Mouse (Mus musculus): Measurements from ENCODE around the gene Nutm1. TPM values are rescaled to one million over a fixed set of nuclear protein-coding genes. Genes with fewer than 3 reads are reported as not detected.

The Nutm1 gene
- polyA plus RNA-seq, 1 experiment from 2014 or later, result not detected

GRCm38 (mm10) chr2:112265448-112266241 is 6.6 kb upstream of the Nutm1 start, which contains the start of gene Slc12a6:
Gene Slc12a6 (plus strand): TSS chr2:112265825.
- H3K27me3 ChIP-seq (ENCODE audit: control insufficient read depth, insufficient read depth, low read depth, low read length), result no peaks in the 10 kb centered on the region
- H3K9ac ChIP-seq (ENCODE audit: low read depth, low read length), result peak within 1 kb of the TSS; percentile 72
- no peaks in the 10 kb centered on the region for H3K36me3 ChIP-seq (ENCODE audit: control insufficient read depth, insufficient read depth, low read length)
- peaks cover 42% of the 10 kb centered on the region for H3K4me1 ChIP-seq (ENCODE audit: control insufficient read depth, insufficient read depth, low read length)
- peak within 1 kb of the TSS; percentile 91 for H3K4me3 ChIP-seq (ENCODE audit: low read depth, low read length)
- ATAC-seq, result peak; percentile 94
- H3K4me2 ChIP-seq (ENCODE audit: low read length), result peak within 1 kb of the TSS; percentile 92
- H3K9me3 ChIP-seq (replicated peaks; ENCODE audit: control insufficient read depth, low read length, poor library complexity, severe bottlenecking), result no peaks in the 10 kb centered on the region
- H3K27ac ChIP-seq (ENCODE audit: low read length), result peak within 1 kb of the TSS; percentile 93
- WGBS, result under 1% methylated on average over 65 of the region's 85 CpGs

- Histone ChIP-seq H3K9me3 (replicated peaks; ENCODE audit: control insufficient read depth, low read length, poor library complexity, severe bottlenecking) (no peaks in the 10 kb centered on the region), H3K27me3 (ENCODE audit: control insufficient read depth, insufficient read depth, low read depth, low read length) (no peaks in the 10 kb centered on the region), H3K9ac (ENCODE audit: low read depth, low read length) (no peak overlapping the region), H3K4me2 (ENCODE audit: low read length) (no peak overlapping the region), H3K4me1 (ENCODE audit: control insufficient read depth, insufficient read depth, low read length) (peaks cover 35% of the 10 kb centered on the region), H3K36me3 (ENCODE audit: control insufficient read depth, insufficient read depth, low read length) (no peaks in the 10 kb centered on the region), H3K27ac (ENCODE audit: low read length) (no peak overlapping the region), H3K4me3 (ENCODE audit: low read depth, low read length) (no peak overlapping the region)
- WGBS, result 81% methylated on average over 4 of the region's 4 CpGs
- ATAC-seq, result no peak
These were observed 5.3 kb upstream of the Nutm1 start for GRCm38 (mm10) chr2:112264364-112264763.

DNA sequence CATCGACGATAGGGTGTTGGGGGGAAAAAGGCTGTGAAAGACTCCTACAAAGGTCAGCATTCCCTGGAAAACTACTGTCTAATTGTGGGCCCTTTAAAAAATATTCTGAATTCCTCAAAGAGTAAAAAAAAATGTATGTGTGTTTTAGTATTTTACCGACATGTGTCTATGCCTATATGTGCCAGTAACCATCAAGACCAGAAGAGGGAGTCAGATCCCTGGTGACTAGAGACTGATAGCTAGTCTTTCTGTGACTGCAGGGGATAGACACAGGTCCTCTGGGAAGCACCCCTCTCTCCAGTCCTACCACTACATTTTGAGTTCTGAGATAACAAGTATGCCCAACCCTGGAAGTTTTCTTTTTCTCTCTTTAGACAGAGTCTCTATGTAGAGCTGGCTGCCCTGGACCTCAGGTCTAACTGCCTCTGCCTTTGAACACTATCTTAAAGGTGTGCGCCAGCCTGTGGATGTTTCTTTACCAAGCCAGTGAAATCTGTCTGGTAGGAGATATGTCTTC is 3.7 kb upstream of the Nutm1 start:
- peaks cover 24% of the 10 kb centered on the region for H3K4me1 ChIP-seq (ENCODE audit: control insufficient read depth, insufficient read depth, low read length)
- H3K4me2 ChIP-seq (ENCODE audit: low read length), result peak overlapping the region; percentile 81
- no peaks in the 10 kb centered on the region for H3K9me3 ChIP-seq (replicated peaks; ENCODE audit: control insufficient read depth, low read length, poor library complexity, severe bottlenecking)
- H3K36me3 ChIP-seq (ENCODE audit: control insufficient read depth, insufficient read depth, low read length), result no peaks in the 10 kb centered on the region
- no peak overlapping the region; the same call in 1 of the 2 replicates for H3K27ac ChIP-seq (ENCODE audit: low read length)
- peak overlapping the region; percentile 68 for H3K9ac ChIP-seq (ENCODE audit: low read depth, low read length)
- no peaks in the 10 kb centered on the region for H3K27me3 ChIP-seq (ENCODE audit: control insufficient read depth, insufficient read depth, low read depth, low read length)
- peak overlapping the region; percentile 61 for H3K4me3 ChIP-seq (ENCODE audit: low read depth, low read length)
- 31% methylated on average over 4 of the region's 4 CpGs for WGBS
- no peak for ATAC-seq

- H3K4me3 ChIP-seq (ENCODE audit: low read depth, low read length), result peak within 1 kb of the TSS; percentile 61
- WGBS, result under 1% methylated on average over 36 of the region's 36 CpGs
- H3K4me2 ChIP-seq (ENCODE audit: low read length), result peak within 1 kb of the TSS; percentile 81
- H3K9ac ChIP-seq (ENCODE audit: low read depth, low read length), result peak within 1 kb of the TSS; percentile 68
- peaks cover 17% of the 10 kb centered on the region for H3K4me1 ChIP-seq (ENCODE audit: control insufficient read depth, insufficient read depth, low read length)
- peak within 1 kb of the TSS; percentile 75 for H3K27ac ChIP-seq (ENCODE audit: low read length)
- H3K27me3 ChIP-seq (ENCODE audit: control insufficient read depth, insufficient read depth, low read depth, low read length), result no peaks in the 10 kb centered on the region
- no peaks in the 10 kb centered on the region for H3K36me3 ChIP-seq (ENCODE audit: control insufficient read depth, insufficient read depth, low read length)
- H3K9me3 ChIP-seq (replicated peaks; ENCODE audit: control insufficient read depth, low read length, poor library complexity, severe bottlenecking), result no peaks in the 10 kb centered on the region
- ATAC-seq, result peak; percentile 69
These were observed 2.9 kb upstream of the Nutm1 start, which contains the start of gene Nop10 for GRCm38 (mm10) chr2:112261748-112262653. Gene Nop10 (plus strand): TSS chr2:112261926.

- Histone ChIP-seq H3K9me3 (replicated peaks; ENCODE audit: control insufficient read depth, low read length, poor library complexity, severe bottlenecking) (no peaks in the 10 kb centered on the region), H3K4me3 (ENCODE audit: low read depth, low read length) (no peak overlapping the region), H3K27ac (ENCODE audit: low read length) (no peak overlapping the region), H3K4me2 (ENCODE audit: low read length) (no peak overlapping the region), H3K9ac (ENCODE audit: low read depth, low read length) (no peak overlapping the region), H3K36me3 (ENCODE audit: control insufficient read depth, insufficient read depth, low read length) (no peaks in the 10 kb centered on the region), H3K4me1 (ENCODE audit: control insufficient read depth, insufficient read depth, low read length) (no peaks in the 10 kb centered on the region), H3K27me3 (ENCODE audit: control insufficient read depth, insufficient read depth, low read depth, low read length) (no peaks in the 10 kb centered on the region)
- WGBS, result 71% methylated on average over 7 of the region's 7 CpGs
- no peak for ATAC-seq
These were observed 4.2 kb downstream of the Nutm1 start for GRCm38 (mm10) chr2:112254675-112255515.

DNA sequence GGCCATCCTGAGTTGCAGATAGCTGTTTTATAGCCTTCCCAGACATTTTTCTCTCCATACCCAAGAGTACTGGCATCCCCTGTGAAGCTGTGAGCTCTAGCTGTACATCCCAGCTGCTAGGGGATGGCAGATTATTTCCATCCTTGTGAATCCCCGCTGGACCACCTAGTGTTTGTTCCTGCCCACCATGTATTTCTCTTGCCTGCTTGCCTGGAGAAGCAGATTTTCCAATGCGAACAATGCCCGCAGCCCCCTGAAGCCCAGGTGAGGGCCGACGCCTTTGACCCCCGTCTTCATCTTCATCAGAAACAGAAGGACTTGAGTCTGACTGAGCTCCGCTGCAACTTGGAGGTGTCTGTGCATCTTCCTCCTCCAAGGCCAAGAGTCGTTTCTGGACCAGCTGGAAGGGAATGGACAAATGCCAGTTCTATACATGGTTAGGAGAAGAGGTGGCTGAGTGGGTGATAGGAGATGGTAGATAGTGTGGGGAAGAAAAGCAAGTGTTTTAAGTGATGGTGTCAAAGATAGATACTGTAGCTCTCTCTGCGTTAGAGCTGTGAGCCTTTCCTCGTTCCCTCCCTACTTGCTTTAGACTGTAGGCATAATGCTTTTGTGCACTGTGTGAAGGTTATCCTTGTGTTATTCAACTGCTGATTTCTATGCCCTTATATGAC is 9.2 kb downstream of the Nutm1 start:
- Histone ChIP-seq H3K27ac (ENCODE audit: low read length) (no peak overlapping the region), H3K4me3 (ENCODE audit: low read depth, low read length) (no peak overlapping the region), H3K27me3 (ENCODE audit: control insufficient read depth, insufficient read depth, low read depth, low read length) (no peaks in the 10 kb centered on the region), H3K9ac (ENCODE audit: low read depth, low read length) (no peak overlapping the region), H3K4me1 (ENCODE audit: control insufficient read depth, insufficient read depth, low read length) (no peaks in the 10 kb centered on the region), H3K36me3 (ENCODE audit: control insufficient read depth, insufficient read depth, low read length) (peaks cover 12% of the 10 kb centered on the region), H3K4me2 (ENCODE audit: low read length) (no peak overlapping the region), H3K9me3 (replicated peaks; ENCODE audit: control insufficient read depth, low read length, poor library complexity, severe bottlenecking) (no peaks in the 10 kb centered on the region)
- WGBS, result 92% methylated on average over 10 of the region's 10 CpGs
- no peak for ATAC-seq

DNA sequence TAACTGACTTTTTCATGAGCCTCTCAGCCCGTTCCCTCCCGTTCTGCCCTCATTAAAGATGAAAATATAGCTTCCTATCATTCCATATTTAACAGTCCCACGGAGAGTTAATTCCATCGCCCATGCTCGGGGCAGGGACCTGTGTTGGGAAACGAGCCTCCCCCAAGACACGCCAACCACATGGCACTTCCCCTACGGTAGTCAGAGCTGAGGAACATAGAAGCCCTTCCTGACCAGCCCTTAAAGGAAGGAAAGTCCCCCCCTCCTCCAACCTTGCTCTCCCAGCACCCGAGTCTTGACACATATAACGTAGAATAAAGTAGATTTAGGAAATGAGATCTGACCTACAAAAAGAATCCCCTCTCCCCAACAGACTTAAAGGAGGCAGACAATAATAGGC is 11.8 kb downstream of the Nutm1 start:
- Histone ChIP-seq H3K4me2 (ENCODE audit: low read length) (no peak overlapping the region), H3K27ac (ENCODE audit: low read length) (no peak overlapping the region), H3K36me3 (ENCODE audit: control insufficient read depth, insufficient read depth, low read length) (peaks cover 23% of the 10 kb centered on the region), H3K4me1 (ENCODE audit: control insufficient read depth, insufficient read depth, low read length) (no peaks in the 10 kb centered on the region), H3K9ac (ENCODE audit: low read depth, low read length) (no peak overlapping the region), H3K9me3 (replicated peaks; ENCODE audit: control insufficient read depth, low read length, poor library complexity, severe bottlenecking) (no peaks in the 10 kb centered on the region), H3K27me3 (ENCODE audit: control insufficient read depth, insufficient read depth, low read depth, low read length) (no peaks in the 10 kb centered on the region), H3K4me3 (ENCODE audit: low read depth, low read length) (no peak overlapping the region)
- 88% methylated on average over 10 of the region's 10 CpGs for WGBS
- no peak for ATAC-seq

- Histone ChIP-seq H3K36me3 (ENCODE audit: control insufficient read depth, insufficient read depth, low read length) (peaks cover 23% of the 10 kb centered on the region), H3K4me1 (ENCODE audit: control insufficient read depth, insufficient read depth, low read length) (peaks cover 2% of the 10 kb centered on the region), H3K27me3 (ENCODE audit: control insufficient read depth, insufficient read depth, low read depth, low read length) (no peaks in the 10 kb centered on the region), H3K9me3 (replicated peaks; ENCODE audit: control insufficient read depth, low read length, poor library complexity, severe bottlenecking) (no peaks in the 10 kb centered on the region), H3K4me3 (ENCODE audit: low read depth, low read length) (no peak overlapping the region), H3K4me2 (ENCODE audit: low read length) (no peak overlapping the region), H3K27ac (ENCODE audit: low read length) (no peak overlapping the region), H3K9ac (ENCODE audit: low read depth, low read length) (no peak overlapping the region)
- ATAC-seq, result no peak
- WGBS, result 94% methylated on average over 6 of the region's 6 CpGs
These were observed 12.9 kb downstream of the Nutm1 start for GRCm38 (mm10) chr2:112246193-112246592.
